Mouse (Mus musculus): ENCODE data around the gene Gm21836. TPM values are rescaled to one million over a fixed set of nuclear protein-coding genes. Genes with fewer than 3 reads are reported as not detected.
"Not testable (repeated sequence)": the region's sequence is repeated elsewhere in the genome, so short reads cannot be mapped to it uniquely, and the experiment has no call there.

Gm21836 gene
- total RNA-seq (2021) = not detected

- DNase-seq (ENCODE audit: extremely low spot score in 1 of 2, low spot score in 1 of 2) = not testable (repeated sequence)
Observed at GRCm38 (mm10) chr9:124493693-124494092, at the start of gene Gm21836. TSS of gene Gm21836 (minus strand) at chr9:124493793.

GRCm38 (mm10) chr9:124480361-124480980 is 13.1 kb downstream of the Gm21836 start:
- DNase-seq (ENCODE audit: extremely low spot score in 1 of 2, low spot score in 1 of 2) = not testable (repeated sequence)

- no peak for DNase-seq (ENCODE audit: extremely low spot score in 1 of 2, low spot score in 1 of 2)
Observed at GRCm38 (mm10) chr9:124478081-124478480, 15.5 kb downstream of the Gm21836 start.

GRCm38 (mm10) chr9:124476096-124476902 is 17.3 kb downstream of the Gm21836 start, which contains the start of gene Ppp2r3d:
TSS of gene Ppp2r3d (minus strand) at chr9:124476898.
- no peak for DNase-seq (ENCODE audit: extremely low spot score in 1 of 2, low spot score in 1 of 2)

GRCm38 (mm10) chr9:124475689-124476088 is 17.9 kb downstream of the Gm21836 start:
- DNase-seq (ENCODE audit: extremely low spot score in 1 of 2, low spot score in 1 of 2) = no peak

GRCm38 (mm10) chr9:124456572-124456971 is 37.0 kb downstream of the Gm21836 start:
- DNase-seq (ENCODE audit: extremely low spot score in 1 of 2, low spot score in 1 of 2) = no peak

Other genes starting within 250 kb of the Gm21836 start
- 10 to 100 TPM; 16.6 to 18.7 TPM for gene 2010315B03Rik, start 181.1 kb downstream of the Gm21836 start, total RNA-seq (2021)
- gene Ppp2r3d, start 16.9 kb downstream of the Gm21836 start, total RNA-seq (2021) = 100 to 1,000 TPM in 1 of 2 experiments, 10 to 100 TPM in 1; 85.5 to 103 TPM

Measured in layer of hippocampus, postnatal 25 days (tissue).